ENCODE assay signal across 22 mouse cellular contexts in the genomic region with DNA sequence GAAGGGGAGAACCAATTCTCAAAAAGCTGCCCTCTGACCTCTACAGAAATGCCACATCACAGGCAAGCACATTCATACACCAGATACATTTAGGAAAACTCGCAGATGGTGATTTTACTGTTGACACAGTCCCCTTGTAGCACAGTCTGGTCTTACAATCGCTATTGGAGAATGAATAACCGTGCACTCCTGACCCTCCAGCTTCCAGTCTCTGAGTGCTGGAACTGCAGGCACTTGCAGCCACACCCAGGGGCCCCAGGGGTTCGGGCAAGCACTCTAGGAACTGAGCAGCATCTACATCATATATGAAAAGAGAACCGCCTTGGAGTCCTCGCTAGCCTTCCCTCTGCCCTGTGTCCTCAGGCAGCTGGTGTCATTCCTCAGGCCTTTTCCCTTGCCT. TPM values are rescaled to one million over a fixed set of nuclear protein-coding genes. Genes with fewer than 3 reads are reported as not detected.
DNase-seq lines count a peak whose midpoint lies in the region; ATAC-seq and TF ChIP-seq lines count a peak whose summit lies in the region.
"Had no signal": no experiment of that assay in that cellular context is flagged by ENCODE, and none has a peak within 500 bp of the region (broad histone marks: within the 10 kb centered on the region; RNA-seq: fewer than 3 reads in every experiment).

No protein-coding gene starts in this region.

- H3K4me2 ChIP-seq in intestine, embryonic 14.5 days (ENCODE audit: low read length): no peak overlapping the region
- no peak overlapping the region for H3K4me2 ChIP-seq in intestine, postnatal 0 days (replicated peaks; ENCODE audit: low read depth)
- H3K4me2 ChIP-seq in stomach, embryonic 16.5 days (ENCODE audit: low read depth, low read length): no peak overlapping the region
- H3K4me2 ChIP-seq: forebrain, embryonic 13.5 days; heart, embryonic 11.5 days; hindbrain, embryonic 12.5 days; hindbrain, embryonic 15.5 days had no signal

- no peaks in the 10 kb centered on the region for H3K9me3 ChIP-seq in intestine, embryonic 14.5 days (ENCODE audit: control insufficient read depth, low read length)
- no peaks in the 10 kb centered on the region for H3K9me3 ChIP-seq in intestine, postnatal 0 days (ENCODE audit: control insufficient read depth)
- no peaks in the 10 kb centered on the region for H3K9me3 ChIP-seq in stomach, embryonic 16.5 days (replicated peaks; ENCODE audit: control insufficient read depth, low read length)
- H3K9me3 ChIP-seq: forebrain, embryonic 10.5 days; forebrain, embryonic 13.5 days; hindbrain, embryonic 12.5 days; hindbrain, embryonic 15.5 days had no signal

- no peaks in the 10 kb centered on the region for H3K36me3 ChIP-seq in intestine, embryonic 14.5 days (ENCODE audit: control insufficient read depth, insufficient read depth, low read length)
- H3K36me3 ChIP-seq in intestine, postnatal 0 days (ENCODE audit: control insufficient read depth, insufficient read depth): no peaks in the 10 kb centered on the region
- H3K36me3 ChIP-seq in stomach, embryonic 16.5 days (ENCODE audit: control insufficient read depth, insufficient read depth, low read length): no peaks in the 10 kb centered on the region
- H3K36me3 ChIP-seq in kidney, adult 2 months (ENCODE audit: control insufficient read depth, insufficient read depth, low read length): no peaks in the 10 kb centered on the region
- H3K36me3 ChIP-seq: forebrain, embryonic 10.5 days; hindbrain, embryonic 12.5 days; hindbrain, embryonic 15.5 days had no signal

- ATAC-seq in intestine, embryonic 14.5 days (replicated peaks; ENCODE audit: low FRiP score, low TSS enrichment, low read depth): peak; percentile 64
- 0 out of 2 replicates have a peak, but pooled peaks have one; percentile 49 for ATAC-seq in intestine, postnatal 0 days
- peak; percentile 85 for ATAC-seq in stomach, embryonic 16.5 days (ENCODE audit: insufficient read depth, low FRiP score)
- ATAC-seq: forebrain, embryonic 13.5 days; forebrain, embryonic 16.5 days; Patski had no signal

- no peak for DNase-seq in intestine, embryonic 14.5 days (ENCODE audit: low spot score)
- DNase-seq in right cerebral cortex, postnatal 4 days: no peak
- no peak for DNase-seq in left cerebral cortex, adult 9 months (ENCODE audit: low spot score in 2 of 2)
- no peak for DNase-seq in kidney, adult 2 months
- DNase-seq: adrenal gland, postnatal 10 days; adrenal gland, postnatal 36 days; cerebellum, adult 18-20 months; cerebellum, adult 9-10 months; cerebellum, postnatal 14 days; gastrocnemius, adult 2 months; gastrocnemius, postnatal 14 days; heart, adult 11 months had no signal

- no peak for TF ChIP-seq CTCF in intestine, postnatal 0 days (IDR thresholded peaks at IDR 0.05; ENCODE audit: low read depth)
- no peak for TF ChIP-seq CTCF in kidney, adult 2 months (conservative IDR thresholded peaks at IDR 0.05; ENCODE audit: insufficient read depth, insufficient read length, low read depth, low read length)

- H3K27me3 ChIP-seq in intestine, embryonic 14.5 days (replicated peaks; ENCODE audit: control insufficient read depth, insufficient read depth, low read length): no peaks in the 10 kb centered on the region
- no peaks in the 10 kb centered on the region for H3K27me3 ChIP-seq in intestine, postnatal 0 days (replicated peaks; ENCODE audit: control insufficient read depth, insufficient read depth, low read length)
- no peaks in the 10 kb centered on the region for H3K27me3 ChIP-seq in stomach, embryonic 16.5 days (ENCODE audit: control insufficient read depth, insufficient read depth, low read length)
- H3K27me3 ChIP-seq in kidney, adult 2 months (replicated peaks; ENCODE audit: control insufficient read depth, insufficient read depth, low read length): no peaks in the 10 kb centered on the region
- H3K27me3 ChIP-seq: forebrain, embryonic 13.5 days; hindbrain, embryonic 12.5 days; hindbrain, embryonic 15.5 days; Patski had no signal

- no peak overlapping the region for H3K27ac ChIP-seq in intestine, embryonic 14.5 days (ENCODE audit: low read depth)
- no peak overlapping the region for H3K27ac ChIP-seq in intestine, postnatal 0 days (ENCODE audit: low read depth, low read length)
- H3K27ac ChIP-seq in stomach, embryonic 16.5 days (ENCODE audit: low read length): no peak overlapping the region
- H3K27ac ChIP-seq in kidney, adult 2 months (ENCODE audit: insufficient read depth, low read depth, low read length): no peak overlapping the region
- H3K27ac ChIP-seq: forebrain, embryonic 10.5 days; forebrain, embryonic 13.5 days; gastrocnemius, adult 2 months; hindbrain, embryonic 12.5 days; hindbrain, embryonic 15.5 days had no signal

- WGBS in intestine, embryonic 14.5 days: 49% methylated on average over 6 of the region's 6 CpGs
- WGBS in intestine, postnatal 0 days: 21% methylated on average over 6 of the region's 6 CpGs
- WGBS in stomach, embryonic 16.5 days: 36% methylated on average over 6 of the region's 6 CpGs
- WGBS in kidney, adult 2 months: 49% methylated on average over 6 of the region's 6 CpGs

- no peaks in the 10 kb centered on the region for H3K4me1 ChIP-seq in intestine, embryonic 14.5 days (replicated peaks; ENCODE audit: control insufficient read depth, insufficient read depth, low read length)
- H3K4me1 ChIP-seq in intestine, postnatal 0 days (replicated peaks; ENCODE audit: control insufficient read depth, insufficient read depth, low read length): no peaks in the 10 kb centered on the region
- no peaks in the 10 kb centered on the region for H3K4me1 ChIP-seq in stomach, embryonic 16.5 days (ENCODE audit: control insufficient read depth, insufficient read depth, low read length)
- no peaks in the 10 kb centered on the region for H3K4me1 ChIP-seq in kidney, adult 2 months (ENCODE audit: control insufficient read depth, insufficient read depth, low read length)
- H3K4me1 ChIP-seq: forebrain, embryonic 13.5 days; hindbrain, embryonic 12.5 days; hindbrain, embryonic 15.5 days had no signal

- no peak overlapping the region for H3K9ac ChIP-seq in intestine, embryonic 14.5 days (ENCODE audit: low read length)
- no peak overlapping the region for H3K9ac ChIP-seq in intestine, postnatal 0 days (ENCODE audit: low read depth, low read length)
- H3K9ac ChIP-seq in stomach, embryonic 16.5 days (ENCODE audit: low read length): no peak overlapping the region
- H3K9ac ChIP-seq: forebrain, embryonic 13.5 days; hindbrain, embryonic 12.5 days; hindbrain, embryonic 15.5 days had no signal

- no peak overlapping the region for H3K4me3 ChIP-seq in intestine, embryonic 14.5 days (ENCODE audit: low read depth, low read length)
- H3K4me3 ChIP-seq in intestine, postnatal 0 days (ENCODE audit: low read depth, low read length): no peak overlapping the region
- no peak overlapping the region for H3K4me3 ChIP-seq in stomach, embryonic 16.5 days (replicated peaks; ENCODE audit: low read length)
- H3K4me3 ChIP-seq in kidney, adult 2 months (ENCODE audit: insufficient read depth, low read depth, low read length): no peak overlapping the region
- H3K4me3 ChIP-seq: forebrain, embryonic 10.5 days; forebrain, embryonic 13.5 days; gastrocnemius, adult 2 months; hindbrain, embryonic 12.5 days; hindbrain, embryonic 15.5 days had no signal

- TF ChIP-seq POLR2A in kidney, adult 2 months (IDR thresholded peaks at IDR 0.05; ENCODE audit: low read depth, low read length): no peak

RNA-seq across cellular contexts. Expression of a gene that starts 38.1 kb away (rescaled TPM):
- 174 and 176 TPM in 2 replicates for polyA plus RNA-seq in intestine, embryonic 14.5 days (2014; fragmentation: Nextera tagmentation; extraction: Ambion mirVana)
- polyA plus RNA-seq in intestine, postnatal 0 days (2015; fragmentation: Nextera tagmentation; extraction: Ambion mirVana): 91.8 and 93.7 TPM in 2 replicates
- 118 and 130 TPM in 2 replicates for polyA plus RNA-seq in stomach, embryonic 16.5 days (2015; fragmentation: Nextera tagmentation; extraction: Ambion mirVana)
- polyA plus RNA-seq in kidney, adult 2 months (2012; rRNA removed): 96.5 and 113 TPM in 2 replicates

RNA-seq across cellular contexts. Expression of a gene that starts 50.8 kb away (rescaled TPM):
- polyA plus RNA-seq in intestine, embryonic 14.5 days (2014; fragmentation: Nextera tagmentation; extraction: Ambion mirVana): not detected in 2 replicates
- polyA plus RNA-seq in intestine, postnatal 0 days (2015; fragmentation: Nextera tagmentation; extraction: Ambion mirVana): 0.12 and 0.33 TPM in 2 replicates
- 0.48 and 0.71 TPM in 2 replicates for polyA plus RNA-seq in stomach, embryonic 16.5 days (2015; fragmentation: Nextera tagmentation; extraction: Ambion mirVana)
- polyA plus RNA-seq in kidney, adult 2 months (2012; rRNA removed): 0.04 and 0.08 TPM in 2 replicates
- polyA plus RNA-seq: embryonic facial prominence, embryonic 11.5 days; forebrain, embryonic 10.5 days; forebrain, embryonic 13.5 days; forebrain, embryonic 16.5 days; hindbrain, embryonic 12.5 days; Patski had no signal

RNA-seq across cellular contexts. Expression of a gene that starts 52.7 kb away (rescaled TPM):
- polyA plus RNA-seq in intestine, embryonic 14.5 days (2014; fragmentation: Nextera tagmentation; extraction: Ambion mirVana): 0.67 and 1.2 TPM in 2 replicates
- 0.34 and 0.46 TPM in 2 replicates for polyA plus RNA-seq in intestine, postnatal 0 days (2015; fragmentation: Nextera tagmentation; extraction: Ambion mirVana)
- polyA plus RNA-seq in stomach, embryonic 16.5 days (2015; fragmentation: Nextera tagmentation; extraction: Ambion mirVana): 1.3 and 2.0 TPM in 2 replicates
- 1.4 TPM in 2 replicates for polyA plus RNA-seq in kidney, adult 2 months (2012; rRNA removed)
